Comparison of ENCODE assay signal across 8 mouse cellular contexts in the genomic region with DNA sequence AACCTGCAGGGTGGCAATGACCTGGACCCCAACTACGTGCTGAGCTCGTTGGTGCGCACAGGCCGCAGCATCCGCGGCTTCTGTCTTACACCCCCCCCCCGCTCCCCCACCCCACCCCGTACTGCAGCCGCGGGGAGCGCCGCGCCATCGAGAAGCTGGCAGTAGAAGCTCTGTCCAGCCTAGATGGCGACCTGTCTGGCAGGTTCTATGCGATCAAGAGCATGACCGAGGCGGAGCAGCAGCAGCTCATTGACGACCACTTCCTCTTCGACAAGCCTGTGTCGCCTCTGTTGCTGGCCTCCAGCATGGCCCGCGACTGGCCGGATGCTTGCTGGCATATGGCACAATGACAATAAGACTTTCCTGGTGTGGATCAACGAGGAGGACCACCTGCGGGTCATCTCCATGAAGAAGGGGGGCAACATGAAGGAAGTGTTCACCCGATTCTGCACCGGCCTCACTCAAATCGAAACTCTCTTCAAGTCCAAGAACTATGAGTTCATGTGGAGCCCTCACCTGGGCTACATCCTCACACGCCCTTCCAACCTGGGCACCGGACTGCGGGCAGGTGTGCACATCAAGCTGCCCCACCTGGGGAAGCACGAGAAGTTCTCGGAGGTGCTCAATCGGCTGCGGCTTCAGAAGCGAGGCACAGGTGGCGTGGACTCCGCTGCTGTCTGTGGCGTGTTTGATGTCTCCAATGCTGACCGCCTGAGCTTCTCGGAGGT. TPM values are rescaled to one million over a fixed set of nuclear protein-coding genes. Genes with fewer than 3 reads are reported as not detected.
A peak's percentile ranks its signal among the peaks of the same experiment; 100 is the strongest.
DNase-seq lines count a peak whose midpoint lies in the region; ATAC-seq and TF ChIP-seq lines count a peak whose summit lies in the region.

No protein-coding gene starts in this region.

- no peak for TF ChIP-seq POLR2A in testis, adult 2 months (IDR thresholded peaks at IDR 0.05; ENCODE audit: control insufficient read depth, low read depth, low read length)

- no peaks in the 10 kb centered on the region for H3K27me3 ChIP-seq in testis, adult 2 months (ENCODE audit: control insufficient read depth, insufficient read depth, low read length)
- H3K27me3 ChIP-seq in heart, embryonic 15.5 days, result peaks cover 5% of the 10 kb centered on the region; the same call in 1 of the 2 replicates
- peaks cover 44% of the 10 kb centered on the region for H3K27me3 ChIP-seq in limb, embryonic 13.5 days
- 0 out of 2 replicates have a peak, but pooled peaks cover 3% of the 10 kb centered on the region for H3K27me3 ChIP-seq in midbrain, postnatal 0 days (ENCODE audit: insufficient read depth, low read length)

- H3K27ac ChIP-seq in testis, adult 2 months (ENCODE audit: control insufficient read depth, insufficient read depth, low read depth, low read length), result no peak overlapping the region
- H3K27ac ChIP-seq in heart, embryonic 15.5 days, result no peak overlapping the region
- H3K27ac ChIP-seq in limb, embryonic 13.5 days, result no peak overlapping the region
- H3K27ac ChIP-seq in midbrain, postnatal 0 days (ENCODE audit: low read depth, low read length), result no peak overlapping the region

- peak overlapping the region; percentile 72 for H3K4me3 ChIP-seq in testis, adult 2 months (ENCODE audit: control insufficient read depth, low read depth, low read length)
- H3K4me3 ChIP-seq in heart, embryonic 15.5 days, result peak overlapping the region; percentile 47
- peak overlapping the region; percentile 37 for H3K4me3 ChIP-seq in limb, embryonic 13.5 days
- H3K4me3 ChIP-seq in midbrain, postnatal 0 days (ENCODE audit: low read depth, low read length), result peak overlapping the region; percentile 22

- peaks cover 6% of the 10 kb centered on the region for H3K4me1 ChIP-seq in testis, adult 2 months (ENCODE audit: control insufficient read depth, insufficient read depth, low read length)
- peaks cover 10% of the 10 kb centered on the region for H3K4me1 ChIP-seq in heart, embryonic 15.5 days (replicated peaks)
- H3K4me1 ChIP-seq in limb, embryonic 13.5 days, result peaks cover 6% of the 10 kb centered on the region; the same call in 1 of the 2 replicates
- H3K4me1 ChIP-seq in midbrain, postnatal 0 days (ENCODE audit: insufficient read depth, low read length), result no peaks in the 10 kb centered on the region

- DNase-seq in testis, postnatal 10 days (ENCODE audit: low spot score), result no peak
- no peak for DNase-seq in midbrain, postnatal 0 days (ENCODE audit: low spot score)
- DNase-seq in embryo, embryonic 10 days (ENCODE audit: low spot score), result no peak
- no peak for DNase-seq in left cerebral cortex, postnatal 10 days (ENCODE audit: extremely low spot score in 1 of 2, low spot score in 2 of 2)
- DNase-seq in cerebellum, postnatal 36 days, result no peak

- TF ChIP-seq CTCF in testis, adult 2 months (IDR thresholded peaks at IDR 0.05; ENCODE audit: control insufficient read depth, insufficient read depth, insufficient replicate concordance, low read depth, low read length), result no peak
- no peak for TF ChIP-seq CTCF in midbrain, postnatal 0 days (IDR thresholded peaks at IDR 0.05)

- H3K4me2 ChIP-seq in heart, embryonic 15.5 days, result peak overlapping the region; percentile 81
- peak overlapping the region; percentile 65 for H3K4me2 ChIP-seq in limb, embryonic 13.5 days (replicated peaks)
- H3K4me2 ChIP-seq in midbrain, postnatal 0 days (ENCODE audit: low read depth, low read length, poor library complexity, severe bottlenecking), result peak overlapping the region; percentile 36

- no peaks in the 10 kb centered on the region for H3K9me3 ChIP-seq in heart, embryonic 15.5 days (replicated peaks)
- no peaks in the 10 kb centered on the region for H3K9me3 ChIP-seq in limb, embryonic 13.5 days
- no peaks in the 10 kb centered on the region for H3K9me3 ChIP-seq in midbrain, postnatal 0 days (ENCODE audit: low read length)

- ATAC-seq in heart, embryonic 15.5 days (replicated peaks; ENCODE audit: insufficient number of reproducible peaks, insufficient read depth, low FRiP score, low read depth), result no peak
- ATAC-seq in limb, embryonic 13.5 days (ENCODE audit: low FRiP score, low read depth), result no peak
- ATAC-seq in midbrain, postnatal 0 days (ENCODE audit: low FRiP score), result 0 out of 2 replicates have a peak, but pooled peaks have one; percentile 27

- intact Hi-C loops in left cerebral cortex, postnatal 10 days (cut with DNase I), result no loop called here

- WGBS in heart, embryonic 15.5 days, result 29% methylated on average over 42 of the region's 42 CpGs
- 31% methylated on average over 42 of the region's 42 CpGs for WGBS in limb, embryonic 13.5 days
- 46% methylated on average over 36 of the region's 42 CpGs for WGBS in midbrain, postnatal 0 days

- no peaks in the 10 kb centered on the region for H3K36me3 ChIP-seq in testis, adult 2 months (ENCODE audit: control insufficient read depth, insufficient read depth, low read length)
- H3K36me3 ChIP-seq in heart, embryonic 15.5 days, result no peaks in the 10 kb centered on the region
- no peaks in the 10 kb centered on the region for H3K36me3 ChIP-seq in limb, embryonic 13.5 days
- H3K36me3 ChIP-seq in midbrain, postnatal 0 days (ENCODE audit: insufficient read depth, low read length), result no peaks in the 10 kb centered on the region

- peak overlapping the region; percentile 31 for H3K9ac ChIP-seq in heart, embryonic 15.5 days
- H3K9ac ChIP-seq in limb, embryonic 13.5 days, result 0 out of 2 replicates have a peak overlapping the region, but pooled peaks have one; percentile 13
- no peak overlapping the region for H3K9ac ChIP-seq in midbrain, postnatal 0 days (replicated peaks; ENCODE audit: low read length, poor library complexity, severe bottlenecking)

RNA-seq across cellular contexts. Expression of a gene that starts 28.4 kb away (rescaled TPM):
- polyA plus RNA-seq in testis, adult 2 months (2012; rRNA removed), result 0.08 and 0.10 TPM in 2 replicates
- 0.53 and 0.61 TPM in 2 replicates for polyA plus RNA-seq in heart, embryonic 15.5 days (2015; fragmentation: Nextera tagmentation; extraction: Ambion mirVana)
- 0.19 and 0.47 TPM in 2 replicates for polyA plus RNA-seq in limb, embryonic 13.5 days (2015; fragmentation: Nextera tagmentation; extraction: Ambion mirVana)
- total RNA-seq in midbrain, postnatal 0 days (2014; rRNA removed), result 0.33 TPM in 1 of 2 replicates, not detected in the other
- 0.33 and 0.39 TPM in 2 replicates for polyA plus RNA-seq in midbrain, postnatal 0 days (2015; fragmentation: Nextera tagmentation; extraction: Ambion mirVana)
- under 1 TPM; 0.36 to 0.49 TPM for total RNA-seq in left cerebral cortex, postnatal 10 days (2021)

RNA-seq across cellular contexts. Expression of a gene that starts 31.2 kb away (rescaled TPM):
- polyA plus RNA-seq in testis, adult 2 months (2012; rRNA removed), result 19.2 and 21.7 TPM in 2 replicates
- polyA plus RNA-seq in heart, embryonic 15.5 days (2015; fragmentation: Nextera tagmentation; extraction: Ambion mirVana), result 81.1 and 87.5 TPM in 2 replicates
- polyA plus RNA-seq in limb, embryonic 13.5 days (2015; fragmentation: Nextera tagmentation; extraction: Ambion mirVana), result 128 and 137 TPM in 2 replicates
- total RNA-seq in midbrain, postnatal 0 days (2014; rRNA removed), result 50.4 and 54.8 TPM in 2 replicates
- polyA plus RNA-seq in midbrain, postnatal 0 days (2015; fragmentation: Nextera tagmentation; extraction: Ambion mirVana), result 147 and 148 TPM in 2 replicates
- 10 to 100 TPM; 63.6 to 63.9 TPM for total RNA-seq in left cerebral cortex, postnatal 10 days (2021)

RNA-seq across cellular contexts. Expression of a gene that starts 38.7 kb away (rescaled TPM):
- polyA plus RNA-seq in testis, adult 2 months (2012; rRNA removed), result 5.3 and 6.4 TPM in 2 replicates
- 31.9 and 38.1 TPM in 2 replicates for polyA plus RNA-seq in heart, embryonic 15.5 days (2015; fragmentation: Nextera tagmentation; extraction: Ambion mirVana)
- polyA plus RNA-seq in limb, embryonic 13.5 days (2015; fragmentation: Nextera tagmentation; extraction: Ambion mirVana), result 28.4 and 30.8 TPM in 2 replicates
- total RNA-seq in midbrain, postnatal 0 days (2014; rRNA removed), result 29.4 and 33.1 TPM in 2 replicates
- 25.8 and 26.3 TPM in 2 replicates for polyA plus RNA-seq in midbrain, postnatal 0 days (2015; fragmentation: Nextera tagmentation; extraction: Ambion mirVana)
- 10 to 100 TPM; 28.5 to 28.8 TPM for total RNA-seq in left cerebral cortex, postnatal 10 days (2021)

RNA-seq across cellular contexts. Expression of a gene that starts 50.8 kb away (rescaled TPM):
- polyA plus RNA-seq in testis, adult 2 months (2012; rRNA removed), result 3.7 and 4.7 TPM in 2 replicates
- 2.0 and 2.8 TPM in 2 replicates for polyA plus RNA-seq in heart, embryonic 15.5 days (2015; fragmentation: Nextera tagmentation; extraction: Ambion mirVana)
- 0.31 and 0.37 TPM in 2 replicates for polyA plus RNA-seq in limb, embryonic 13.5 days (2015; fragmentation: Nextera tagmentation; extraction: Ambion mirVana)
- 1.4 and 1.5 TPM in 2 replicates for total RNA-seq in midbrain, postnatal 0 days (2014; rRNA removed)
- 0.97 and 1.6 TPM in 2 replicates for polyA plus RNA-seq in midbrain, postnatal 0 days (2015; fragmentation: Nextera tagmentation; extraction: Ambion mirVana)
- total RNA-seq in left cerebral cortex, postnatal 10 days (2021), result 1 to 10 TPM in 1 of 2 experiments, under 1 TPM in 1; 0.67 to 1.3 TPM

Comparison
In these comparisons a context has a peak if more than half of its experiments do, and no peak if none do; other contexts are left out.
1. H3K4me3 ChIP-seq: peak in every context shown above with its lines; median percentile 72 in testis, adult 2 months; 47 in heart, embryonic 15.5 days; 37 in limb, embryonic 13.5 days; 22 in midbrain, postnatal 0 days.